Mouse (Mus musculus) erythroid progenitor cell, adult 5-6 weeks (primary cell): ENCODE measurements around the gene Abhd2. TPM values are rescaled to one million over a fixed set of nuclear protein-coding genes. Genes with fewer than 3 reads are reported as not detected.

Experiments used
- ATAC-seq: replicated peaks from 2 replicates; pipeline ENCODE4 v1.8.0; 2016; ENCODE audit warnings: moderate number of reproducible peaks, mild to moderate bottlenecking, moderate TSS enrichment, inconsistent platforms; ENCODE audit not compliant: poor library complexity, low FRiP score, severe bottlenecking
- total RNA-seq, 2 experiments: library from RNA; stranded (forward) in 1 of 2; stranded (reverse) in 1 of 2; fragments of 150-400 nt in 1 of 2; fragments of 186-747, 209-891 nt in 1 of 2; gene quantifications; 2 replicates each; pipeline versions ENCODE4 v1.2.3 to v1.2.4; 2015 to 2017; ENCODE audit warnings: low replicate concordance in 2 of 2

Gene Abhd2
- total RNA-seq, 2 experiments from 2014 or later, result 21.9 to 39.0 TPM

DNA sequence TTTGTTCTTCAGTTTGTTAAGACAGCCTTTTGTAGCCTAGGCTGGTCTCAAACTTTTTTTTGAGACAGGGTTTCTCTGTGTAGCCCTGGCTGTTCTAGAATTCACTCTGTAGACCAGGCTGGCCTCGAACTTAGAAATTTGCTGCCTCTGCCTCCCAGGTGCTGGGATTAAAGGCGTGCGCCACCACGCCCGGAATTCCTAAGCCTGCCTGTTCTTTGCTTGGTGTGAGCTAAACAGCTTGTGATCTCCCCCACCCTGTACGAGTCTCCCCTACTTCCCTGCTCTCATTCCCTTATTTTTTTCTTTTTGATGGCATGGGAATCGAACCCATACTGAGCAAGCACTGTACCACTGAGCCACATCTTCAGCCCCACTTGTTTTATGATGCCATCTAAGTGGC lies 122.2 kb downstream of the Abhd2 start:
- no peak for ATAC-seq

DNA sequence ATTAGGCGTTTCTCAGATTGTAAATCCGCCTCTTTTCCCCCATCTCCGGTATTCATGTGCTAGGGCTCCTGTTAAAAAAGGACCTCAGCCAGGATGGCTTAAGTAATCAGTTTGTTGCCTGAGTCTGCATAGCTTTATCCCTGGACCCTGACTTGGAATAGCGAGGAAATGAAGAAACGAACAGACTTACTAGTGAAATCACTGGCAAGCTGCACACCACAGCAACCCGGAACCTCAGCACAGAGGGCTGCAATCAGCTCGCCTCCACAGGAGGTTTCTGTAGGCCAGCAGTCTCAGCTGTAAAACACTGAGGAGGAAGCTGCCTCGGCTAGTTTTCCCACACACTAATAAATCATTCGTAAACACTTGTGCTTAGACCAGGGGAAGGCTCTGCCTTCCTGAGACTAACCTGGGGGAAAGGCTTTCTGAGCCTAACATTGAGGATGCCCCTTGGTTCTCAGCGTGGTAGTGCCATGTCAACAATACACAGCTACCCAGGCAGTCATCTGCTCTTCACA lies 124.5 kb downstream of the Abhd2 start:
- no peak for ATAC-seq

DNA sequence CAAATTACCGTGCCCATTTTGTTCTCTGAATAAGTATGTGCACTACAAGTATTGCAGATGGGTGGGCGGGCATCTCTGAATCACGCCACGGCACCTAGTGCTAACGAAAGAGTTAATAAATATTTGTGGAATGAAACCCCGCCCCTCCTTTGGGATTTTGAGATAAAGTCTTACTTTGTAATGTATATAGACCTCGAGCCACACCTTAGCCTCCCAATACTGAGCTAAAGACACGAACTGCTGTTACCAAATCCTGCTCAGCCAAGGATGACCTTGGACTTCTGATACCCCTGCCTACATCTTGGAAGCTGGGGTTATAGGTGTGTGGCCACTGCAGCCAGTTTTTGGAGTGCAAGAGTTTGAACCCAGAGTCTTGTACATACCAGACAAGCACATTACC lies 125.4 kb downstream of the Abhd2 start:
- no peak for ATAC-seq

DNA sequence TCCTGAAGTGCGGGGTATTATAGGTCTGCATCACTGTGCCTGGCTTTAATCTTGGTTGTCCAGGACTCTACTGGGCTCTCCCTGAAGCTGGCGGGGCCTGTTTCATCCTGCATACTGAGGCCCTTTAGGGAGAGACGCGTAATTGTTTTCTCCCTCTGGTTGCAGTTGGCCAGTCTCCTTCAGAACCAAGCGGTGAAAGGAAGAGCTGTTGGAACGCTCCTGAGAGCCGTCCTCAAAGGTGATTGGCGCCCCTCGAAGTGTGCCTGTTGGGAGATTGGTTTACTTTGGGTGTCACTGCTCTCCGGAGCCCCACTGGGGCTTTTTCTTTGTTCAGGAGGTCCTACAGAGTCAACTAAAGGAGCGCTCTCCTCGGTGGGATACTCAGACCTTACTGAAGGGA lies 126.0 kb downstream of the Abhd2 start:
- no peak for ATAC-seq

DNA sequence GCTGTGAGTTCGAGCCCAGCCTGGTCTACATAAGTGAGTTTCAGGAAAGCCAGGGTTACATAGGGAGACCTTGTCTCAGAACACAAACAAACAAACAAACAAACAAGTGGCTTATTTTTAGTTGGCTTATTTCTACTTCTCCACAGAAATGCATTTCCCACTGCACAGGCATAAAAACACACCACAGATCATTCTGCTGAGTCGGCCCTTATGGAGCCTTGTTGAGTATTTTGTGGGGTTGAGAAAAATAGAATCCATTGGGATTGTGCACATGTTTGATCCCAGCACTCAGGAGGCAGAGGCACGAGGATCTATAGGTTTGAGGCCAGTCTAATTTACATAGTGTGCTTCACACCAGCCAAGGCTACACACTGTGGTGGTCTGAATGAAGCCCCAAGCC lies 127.3 kb downstream of the Abhd2 start:
- ATAC-seq, result no peak

DNA sequence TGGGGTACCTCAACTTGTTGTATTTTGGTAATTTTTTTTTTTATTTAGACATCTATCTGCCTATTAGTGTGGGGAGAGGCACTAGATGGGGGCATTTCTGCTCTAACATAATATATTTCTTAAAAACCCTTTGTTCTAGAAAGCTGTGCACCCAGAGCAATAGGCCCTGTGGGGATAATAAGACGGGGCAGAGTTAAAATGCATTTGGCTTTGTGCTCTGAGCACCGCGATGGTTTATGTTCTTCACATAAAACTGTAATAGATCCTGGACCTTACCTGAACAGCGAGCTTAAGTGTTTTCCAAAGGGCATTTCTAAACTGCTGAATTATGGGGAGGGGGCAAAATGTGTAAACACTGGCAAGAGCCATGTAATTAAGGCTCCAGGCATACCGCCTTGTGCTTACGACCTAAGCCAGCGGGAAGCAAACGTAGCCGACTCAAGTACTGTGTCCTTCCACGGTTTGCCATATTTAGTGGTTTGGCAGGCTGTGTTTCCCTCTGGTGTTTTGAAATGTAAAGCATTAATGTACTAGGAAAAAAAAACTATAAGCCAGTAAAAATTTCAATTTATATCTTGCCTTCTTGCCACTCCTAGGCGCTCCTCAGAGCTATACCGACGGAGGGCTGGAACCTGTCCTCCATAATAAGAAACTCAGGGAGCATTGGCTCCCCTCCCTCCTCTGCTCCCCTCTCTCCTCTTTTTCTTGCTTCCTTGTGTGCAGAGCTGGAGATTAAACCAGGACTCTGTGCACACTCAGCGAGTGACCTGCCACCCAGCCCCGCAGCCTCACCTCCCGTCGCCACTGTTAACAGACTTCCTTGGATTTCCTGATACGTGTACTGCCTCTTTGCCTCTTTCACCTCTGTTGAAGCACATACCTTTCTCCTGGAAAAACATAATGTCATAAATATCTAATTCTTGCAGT lies 141.7 kb downstream of the Abhd2 start:
- ATAC-seq, result no peak

Other genes with a start within 250 kb of the Abhd2 start
- gene Acan, start 219.7 kb upstream of the Abhd2 start, total RNA-seq (2015; ENCODE audit: low replicate concordance), result not detected in 2 replicates
- not detected in 2 replicates for gene Acan, start 219.7 kb upstream of the Abhd2 start, total RNA-seq (2017; ENCODE audit: low replicate concordance)
- not detected in 2 replicates for gene Hapln3, start 142.2 kb upstream of the Abhd2 start, total RNA-seq (2015; ENCODE audit: low replicate concordance)
- gene Hapln3, start 142.2 kb upstream of the Abhd2 start, total RNA-seq (2017; ENCODE audit: low replicate concordance), result not detected in 2 replicates
- 1.1 and 2.5 TPM in 2 replicates for gene Mfge8, start 124.1 kb upstream of the Abhd2 start, total RNA-seq (2015; ENCODE audit: low replicate concordance)
- 5.8 TPM in 1 of 2 replicates, not detected in the other for gene Mfge8, start 124.1 kb upstream of the Abhd2 start, total RNA-seq (2017; ENCODE audit: low replicate concordance)
- not detected in 2 replicates for gene Rlbp1, start 113.8 kb downstream of the Abhd2 start, total RNA-seq (2015; ENCODE audit: low replicate concordance)
- not detected in 2 replicates for gene Rlbp1, start 113.8 kb downstream of the Abhd2 start, total RNA-seq (2017; ENCODE audit: low replicate concordance)
- gene Fanci, start 118.7 kb downstream of the Abhd2 start, total RNA-seq (2015; ENCODE audit: low replicate concordance), result 17.3 and 20.1 TPM in 2 replicates
- gene Fanci, start 118.7 kb downstream of the Abhd2 start, total RNA-seq (2017; ENCODE audit: low replicate concordance), result 30.4 and 63.0 TPM in 2 replicates
- 14.7 and 28.5 TPM in 2 replicates for gene Polg, start 193.2 kb downstream of the Abhd2 start, total RNA-seq (2015; ENCODE audit: low replicate concordance)
- gene Polg, start 193.2 kb downstream of the Abhd2 start, total RNA-seq (2017; ENCODE audit: low replicate concordance), result 50.2 and 51.1 TPM in 2 replicates